Mouse (Mus musculus): ENCODE measurements at regions not wholly inside any gene's neighbourhood (a gene's known extent, or its start where the extent isn't known, plus 50 kb on each side); places are given as distances from the start of the nearest gene placed in this dataset.
"Not testable (repeated sequence)": the region's sequence is repeated elsewhere in the genome, so short reads cannot be mapped to it uniquely, and the experiment has no call there.

DNA sequence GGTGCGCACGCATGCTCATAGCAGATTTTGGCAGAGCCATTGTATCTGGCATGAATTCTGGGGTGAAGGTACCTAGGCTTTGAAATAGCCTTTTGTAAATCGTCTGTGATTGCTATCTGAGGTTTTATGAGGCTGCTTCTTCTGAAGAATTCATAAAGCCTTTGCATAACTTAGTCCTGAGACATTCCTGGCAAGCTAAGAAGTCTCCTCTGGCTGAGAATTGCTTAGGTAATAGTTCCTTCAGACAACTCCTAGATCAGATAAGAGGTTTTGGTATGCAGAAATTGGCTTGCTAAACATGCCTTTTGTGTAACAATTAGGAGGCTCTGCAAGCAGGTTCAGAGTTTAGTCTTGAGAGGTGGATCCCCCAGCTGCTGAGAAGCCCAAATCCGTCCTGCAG, 82.7 kb downstream of the Pmp22 start:
- DNase-seq (ENCODE audit: low spot score), result no peak

DNA sequence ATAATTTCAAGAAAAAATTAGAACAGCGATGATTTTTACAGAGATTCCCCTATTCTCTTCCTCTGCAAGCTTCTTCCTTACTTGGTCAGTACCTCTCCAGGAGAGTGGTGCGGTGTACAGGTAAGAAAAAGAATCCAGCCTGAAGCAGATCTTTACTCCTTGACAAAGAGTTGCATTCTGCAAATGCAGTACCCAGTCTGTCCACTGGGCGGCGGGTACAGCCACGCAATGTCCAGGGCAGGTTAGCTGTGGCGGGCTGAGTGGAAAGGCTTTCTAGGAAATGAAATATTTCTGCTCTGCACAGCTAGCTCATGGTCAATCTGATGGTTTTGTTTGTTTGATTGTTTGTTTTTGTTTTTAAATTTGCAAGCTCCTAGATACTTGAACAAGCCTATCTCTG, 84.3 kb downstream of the Pmp22 start:
- peak; percentile 30 for DNase-seq (ENCODE audit: low spot score)

- DNase-seq (ENCODE audit: low spot score), result no peak
Measured at GRCm38 (mm10) chr11:63213901-63214425, 85.2 kb downstream of the Pmp22 start.

- DNase-seq (ENCODE audit: low spot score), result no peak
Measured at GRCm38 (mm10) chr11:63215993-63216392, 87.2 kb downstream of the Pmp22 start.

GRCm38 (mm10) chr11:63217049-63217448, 88.3 kb downstream of the Pmp22 start:
- no peak for DNase-seq (ENCODE audit: low spot score)

DNA sequence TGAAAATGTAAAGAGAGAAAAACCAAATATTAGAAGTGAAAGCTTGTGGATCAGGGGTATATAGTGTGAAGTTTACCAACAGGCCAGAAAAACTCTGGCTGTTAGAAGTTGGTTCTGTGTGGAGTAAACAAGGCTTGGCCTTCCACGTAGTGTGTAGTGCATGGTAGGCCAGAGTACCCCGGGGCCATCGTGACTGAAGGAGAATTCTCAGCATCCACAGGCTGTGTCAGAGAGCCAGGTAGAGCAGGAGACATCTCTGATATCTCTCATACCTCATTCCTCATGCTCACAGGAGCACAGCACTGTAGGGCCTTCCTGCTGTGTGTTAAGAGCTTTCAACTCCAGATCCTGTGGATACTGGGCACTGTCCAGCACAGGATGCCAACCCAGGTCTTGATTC, 97.7 kb downstream of the Pmp22 start:
- no peak for DNase-seq (ENCODE audit: low spot score)

- no peak for DNase-seq (ENCODE audit: low spot score)
Measured at GRCm38 (mm10) chr11:63230786-63231185, 102.0 kb downstream of the Pmp22 start.

- DNase-seq (ENCODE audit: low spot score), result no peak
Measured at GRCm38 (mm10) chr11:63233172-63233966, 104.6 kb downstream of the Pmp22 start.

GRCm38 (mm10) chr11:63234481-63234880, 105.7 kb downstream of the Pmp22 start:
- no peak for DNase-seq (ENCODE audit: low spot score)

GRCm38 (mm10) chr11:63238655-63239054, 109.9 kb downstream of the Pmp22 start:
- no peak for DNase-seq (ENCODE audit: low spot score)

- DNase-seq (ENCODE audit: low spot score), result no peak
Measured at GRCm38 (mm10) chr11:63243906-63244416, 115.2 kb downstream of the Pmp22 start.

- DNase-seq (ENCODE audit: low spot score), result no peak
Measured at GRCm38 (mm10) chr11:63245041-63245440, 116.3 kb downstream of the Pmp22 start.

GRCm38 (mm10) chr11:63246052-63246661, 117.4 kb downstream of the Pmp22 start:
- no peak for DNase-seq (ENCODE audit: low spot score)

DNA sequence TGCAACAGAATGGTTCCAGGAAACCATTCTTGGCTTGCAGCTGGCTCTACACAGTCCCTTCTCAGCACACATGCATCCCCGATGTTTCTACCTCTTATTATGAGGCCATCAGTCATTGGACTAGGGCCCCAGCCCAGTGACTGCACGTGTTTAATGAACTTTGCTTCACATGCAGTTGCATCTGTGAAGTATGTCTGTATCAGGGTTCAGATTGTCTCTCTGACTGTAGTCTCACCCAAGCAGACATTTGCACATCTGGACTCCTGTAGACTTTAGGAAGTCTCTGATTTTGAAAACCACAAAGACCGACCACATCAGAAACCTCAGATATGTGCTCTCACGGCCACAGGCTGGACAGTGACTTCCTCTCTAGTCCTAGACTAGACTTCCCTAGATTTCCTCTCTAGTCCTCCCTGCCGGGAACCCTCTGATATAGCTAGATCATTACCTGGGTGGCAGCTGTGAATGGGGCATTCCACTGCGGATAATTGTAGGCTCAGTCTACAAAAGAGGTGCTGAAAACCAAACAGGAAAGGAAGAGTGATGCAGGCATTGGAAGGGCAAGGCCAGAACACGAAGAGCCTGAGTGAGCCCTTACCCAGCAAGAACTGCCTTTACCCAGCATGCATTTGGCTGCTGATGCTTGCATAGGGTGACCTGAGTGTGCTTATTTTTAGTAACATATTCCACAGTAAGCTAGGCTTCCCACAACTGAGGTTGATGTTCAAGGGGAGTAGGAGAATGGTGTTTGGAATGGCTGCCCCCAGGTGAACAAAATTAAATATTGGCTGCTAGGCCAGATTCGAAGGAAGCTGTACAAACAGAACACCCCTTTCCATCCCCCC, 123.5 kb downstream of the Pmp22 start:
- no peak for DNase-seq (ENCODE audit: low spot score)

- DNase-seq (ENCODE audit: low spot score), result no peak
Measured at GRCm38 (mm10) chr11:63252968-63253602, 124.3 kb downstream of the Pmp22 start.

DNA sequence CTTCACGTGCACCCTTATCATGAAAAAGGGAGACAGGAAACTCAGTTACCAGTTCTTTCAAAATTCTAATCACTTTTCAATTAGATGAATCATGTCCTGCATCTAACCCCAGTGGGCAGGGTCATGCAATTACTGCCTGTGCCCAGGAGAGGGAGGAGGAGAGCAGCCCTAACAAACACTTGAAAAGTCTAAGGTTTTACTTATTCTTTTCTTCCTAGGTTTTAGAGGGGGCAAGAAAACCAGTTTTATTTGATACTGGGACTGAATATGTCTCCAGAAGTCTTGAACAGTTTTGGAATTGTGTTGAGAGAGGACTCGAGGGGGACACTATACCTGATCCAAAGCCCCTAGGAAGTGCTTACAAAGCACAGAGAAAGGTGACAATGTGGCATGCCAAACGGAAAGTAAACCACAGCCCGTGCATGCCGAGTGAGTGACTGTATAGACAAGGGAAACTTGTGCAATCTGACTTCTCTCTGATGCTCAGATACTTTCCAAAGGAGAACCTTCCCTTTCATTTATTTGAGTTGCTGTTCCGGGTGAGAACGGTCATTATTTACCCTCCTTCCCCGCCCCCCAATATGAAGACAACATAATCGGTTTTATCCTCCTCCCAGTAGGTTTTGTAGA, 135.8 kb downstream of the Pmp22 start:
- DNase-seq (ENCODE audit: low spot score), result no peak

- not testable (repeated sequence) for DNase-seq (ENCODE audit: low spot score)
Measured at GRCm38 (mm10) chr11:63266290-63266689, 137.5 kb downstream of the Pmp22 start.

DNA sequence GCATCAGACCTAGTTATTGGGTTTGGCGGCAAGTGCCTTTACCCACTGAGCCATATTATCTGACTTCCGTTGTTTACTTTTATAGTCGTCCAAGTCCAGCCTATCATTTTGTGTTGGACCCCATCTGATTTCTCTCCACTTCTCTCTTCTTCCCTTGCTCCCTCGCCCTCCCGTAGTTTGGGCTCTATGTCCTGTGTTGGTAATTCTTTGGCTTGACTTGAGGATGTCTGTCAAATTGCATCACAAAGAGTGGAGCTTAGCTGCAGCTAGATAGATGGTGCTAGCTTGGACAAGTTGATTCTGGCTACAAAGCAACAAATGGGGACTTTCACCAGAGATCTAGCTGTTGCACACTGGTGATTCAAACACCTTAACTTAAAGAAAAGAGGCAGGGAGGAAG, 147.9 kb downstream of the Pmp22 start:
- no peak for DNase-seq (ENCODE audit: low spot score)

- no peak for DNase-seq (ENCODE audit: low spot score)
Measured at GRCm38 (mm10) chr11:63281839-63282238, 153.1 kb downstream of the Pmp22 start.

- no peak for DNase-seq (ENCODE audit: low spot score)
Measured at GRCm38 (mm10) chr11:63282541-63282940, 153.8 kb downstream of the Pmp22 start.

- no peak for DNase-seq (ENCODE audit: low spot score)
Measured at GRCm38 (mm10) chr11:63286026-63286425, 157.2 kb downstream of the Pmp22 start.

Data from c-Kit-positive CD71-positive TER-119-positive erythroid progenitor cells, embryonic 14.5 days (primary cell).